Mouse (Mus musculus) CD8-positive naive resting alpha-beta T cell, adult 2 months (primary cell): ENCODE measurements around the gene Dnase1l3.

Experiments used
- DNase-seq, 2 experiments: peaks; one replicate each; pipeline ENCODE4 v3.0.0; 2022; ENCODE audit warnings: low read depth in 2 of 2, low spot score in 2 of 2

The Dnase1l3 gene

DNA sequence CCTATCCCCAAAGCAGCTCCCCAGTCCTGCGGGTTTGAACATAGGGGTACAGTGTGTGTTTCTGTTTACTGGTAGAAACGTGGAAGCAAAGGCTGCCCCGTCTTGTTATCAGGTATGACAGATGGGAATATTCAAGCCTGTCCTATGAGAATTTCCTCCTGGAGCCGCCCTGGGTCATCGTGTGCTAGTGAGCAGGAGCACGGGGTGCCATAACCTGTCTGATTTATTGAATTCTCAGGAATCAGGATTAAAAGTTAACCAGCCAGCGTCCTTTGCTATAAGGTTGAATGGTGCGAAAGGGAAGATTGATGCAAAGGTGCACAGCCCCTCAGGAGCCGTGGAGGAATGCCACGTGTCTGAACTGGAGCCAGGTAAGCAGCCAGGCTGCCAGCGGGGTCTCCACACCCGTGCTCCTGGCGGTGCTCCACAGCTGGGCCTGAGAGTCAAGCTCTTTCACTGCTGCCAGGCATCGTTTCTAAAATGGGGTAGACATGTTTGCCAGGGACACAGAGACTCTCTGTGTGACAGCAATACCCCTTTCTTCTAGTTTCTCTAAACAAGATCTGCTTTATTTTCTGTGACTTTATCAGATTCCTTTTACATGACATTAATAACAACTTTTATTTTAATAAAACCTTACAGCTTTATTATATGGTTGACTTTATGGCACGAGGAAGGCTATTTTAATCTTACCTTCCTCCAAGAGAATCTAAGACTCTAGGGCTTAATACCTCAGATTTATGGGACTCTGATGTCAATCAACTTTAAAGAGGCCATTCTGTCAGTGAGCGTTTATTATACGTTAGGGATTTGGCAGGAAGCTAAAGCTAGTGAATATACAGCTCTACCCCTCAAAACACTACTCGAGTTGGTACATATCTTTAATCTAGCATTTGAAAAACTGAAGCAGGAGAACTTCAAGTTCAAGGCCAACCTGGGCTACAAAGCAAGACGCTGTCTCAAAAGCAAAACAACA lies 55.3 kb downstream of the Dnase1l3 start:
- DNase-seq, result no peak

DNA sequence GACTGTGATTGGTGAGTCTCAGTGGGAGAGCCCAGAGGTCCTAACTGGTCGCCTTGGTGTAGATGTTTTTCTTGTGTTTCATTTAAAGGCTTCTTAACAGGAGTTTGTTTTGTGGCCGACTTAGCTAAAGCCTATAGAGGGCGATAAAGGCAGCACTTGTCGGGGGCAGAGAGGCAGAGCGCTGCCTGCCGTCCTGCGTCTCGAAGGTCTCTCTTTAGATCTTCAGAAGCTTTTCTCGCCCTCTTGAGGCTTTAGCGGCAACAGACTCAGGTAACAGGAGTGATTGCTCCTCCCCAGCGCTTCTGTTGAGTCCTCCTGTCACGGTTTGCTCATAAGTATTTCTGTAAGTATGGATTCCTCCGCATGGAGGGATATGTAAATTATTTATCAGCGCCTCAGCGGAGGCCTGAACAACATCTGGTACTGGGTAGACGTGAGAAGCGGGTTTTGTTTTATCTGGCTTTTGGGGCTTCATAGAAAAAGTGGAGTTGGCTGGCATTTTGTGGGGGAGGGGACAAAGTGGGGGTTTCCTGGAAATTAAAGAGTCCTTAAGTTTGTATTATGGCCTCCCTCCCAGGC lies 57.2 kb downstream of the Dnase1l3 start:
- no peak for DNase-seq

DNA sequence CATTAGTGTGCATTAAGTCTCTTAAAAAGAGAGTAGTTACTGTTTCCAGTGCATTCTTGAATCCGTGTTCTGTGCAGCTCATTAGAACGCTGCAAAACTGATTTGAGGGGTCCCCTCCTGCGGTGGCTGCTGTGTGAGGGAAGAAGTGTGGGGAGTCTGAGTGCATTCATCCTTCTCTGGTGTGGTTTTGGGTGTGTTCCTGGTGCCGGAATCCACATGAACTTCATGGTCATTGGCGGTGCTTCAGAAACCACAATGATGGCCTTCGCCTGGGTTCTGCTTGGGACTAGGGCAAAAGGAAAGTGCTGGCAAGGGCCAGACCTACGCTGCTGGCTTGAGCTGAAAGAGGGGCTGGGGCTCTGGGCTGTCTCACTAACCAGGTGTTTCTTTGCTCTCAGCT lies 60.2 kb downstream of the Dnase1l3 start:
- DNase-seq, result no peak

DNA sequence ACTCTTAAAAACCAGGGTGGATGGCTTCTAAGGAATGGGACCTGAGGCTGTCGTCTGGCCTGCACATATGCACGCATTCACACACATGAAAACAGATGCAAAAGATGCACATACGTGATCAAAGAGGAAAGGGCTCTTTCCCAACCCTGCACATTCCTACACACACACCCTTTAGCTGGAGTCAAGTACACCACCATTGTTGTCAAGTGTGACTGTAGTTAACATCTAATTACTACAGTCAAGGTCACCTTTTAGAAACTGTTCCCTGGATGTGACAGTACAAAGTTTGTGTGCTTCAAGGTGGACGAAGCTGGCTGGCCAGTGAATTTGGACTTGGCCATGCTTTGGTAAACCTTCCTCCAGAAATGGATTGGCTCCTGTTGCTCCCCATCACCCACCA lies 62.2 kb downstream of the Dnase1l3 start:
- DNase-seq, result no peak

DNA sequence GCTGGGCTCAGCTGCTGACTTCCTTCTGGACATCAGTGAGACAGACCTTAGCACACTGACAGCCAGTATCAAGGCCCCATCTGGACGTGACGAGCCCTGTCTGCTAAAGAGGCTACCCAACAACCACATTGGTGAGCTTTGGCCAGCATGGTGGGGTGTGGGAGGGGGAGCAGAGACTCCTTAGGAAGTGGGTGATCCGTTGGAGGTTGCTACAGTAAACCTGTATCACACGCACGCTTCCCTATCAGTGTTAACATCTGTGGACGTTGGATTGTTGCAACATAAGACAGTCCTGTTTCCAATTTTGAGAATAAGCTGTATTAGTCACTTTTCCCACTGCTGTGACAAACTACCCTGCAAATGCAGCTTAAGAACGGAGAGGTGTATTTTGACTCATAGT lies 65.3 kb downstream of the Dnase1l3 start:
- DNase-seq, result no peak

DNA sequence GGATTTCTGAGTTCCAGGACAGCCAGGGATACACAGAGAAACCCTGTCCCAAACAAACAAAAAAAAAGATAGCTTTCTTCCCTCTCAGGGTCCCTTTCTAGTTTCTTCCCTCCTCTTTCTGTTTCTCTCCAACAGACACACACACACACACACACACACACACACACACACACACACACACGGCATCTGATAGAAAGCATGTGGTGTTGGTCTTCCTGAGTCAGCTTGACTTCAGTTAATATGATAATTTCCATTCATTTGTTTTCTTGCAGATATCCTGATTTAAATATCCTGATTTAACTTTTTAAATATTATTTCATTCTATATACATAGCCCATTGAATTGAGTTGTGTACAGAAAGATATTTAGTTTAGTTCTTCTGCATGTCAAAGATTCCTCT lies 66.0 kb downstream of the Dnase1l3 start:
- DNase-seq, result no peak

DNA sequence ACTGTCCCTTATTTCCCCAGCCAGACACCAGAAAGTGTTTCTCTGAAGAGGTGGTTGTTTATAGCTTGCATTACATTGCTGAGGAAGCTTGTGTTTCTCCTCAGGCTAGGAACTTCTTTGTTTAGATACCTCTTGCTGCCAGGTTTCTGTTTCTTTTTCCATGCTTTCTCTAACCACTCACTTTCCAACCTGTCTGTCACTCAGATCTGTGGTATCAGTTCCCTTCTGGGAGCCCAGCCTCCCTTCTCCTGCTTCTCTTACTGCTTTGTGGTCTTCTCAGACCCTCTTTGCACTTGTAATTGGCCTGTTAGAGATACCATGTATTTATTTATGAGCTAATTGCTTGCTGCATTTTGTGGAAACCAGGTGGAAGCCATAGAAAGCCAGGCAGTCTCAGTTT lies 70.7 kb downstream of the Dnase1l3 start:
- no peak for DNase-seq

DNA sequence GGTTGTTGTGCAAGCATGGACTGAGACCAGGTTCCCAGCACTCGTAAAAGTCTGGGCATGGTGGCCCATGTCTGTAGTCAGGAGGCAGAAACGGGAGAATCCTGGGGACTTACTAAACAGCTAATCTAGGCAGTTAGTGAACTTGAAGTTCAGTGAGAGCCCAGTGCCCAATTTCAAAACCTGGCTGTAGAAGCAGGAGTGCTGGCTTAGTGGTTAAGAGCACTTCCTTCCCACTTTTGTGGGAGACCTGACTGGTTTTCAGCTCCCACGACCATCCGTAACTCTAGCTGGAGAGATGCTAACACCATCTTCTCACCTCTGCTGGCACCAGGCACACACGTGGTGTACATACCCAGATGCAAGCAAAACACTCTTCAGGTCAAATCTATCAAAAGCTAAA lies 72.9 kb downstream of the Dnase1l3 start:
- no peak for DNase-seq

DNA sequence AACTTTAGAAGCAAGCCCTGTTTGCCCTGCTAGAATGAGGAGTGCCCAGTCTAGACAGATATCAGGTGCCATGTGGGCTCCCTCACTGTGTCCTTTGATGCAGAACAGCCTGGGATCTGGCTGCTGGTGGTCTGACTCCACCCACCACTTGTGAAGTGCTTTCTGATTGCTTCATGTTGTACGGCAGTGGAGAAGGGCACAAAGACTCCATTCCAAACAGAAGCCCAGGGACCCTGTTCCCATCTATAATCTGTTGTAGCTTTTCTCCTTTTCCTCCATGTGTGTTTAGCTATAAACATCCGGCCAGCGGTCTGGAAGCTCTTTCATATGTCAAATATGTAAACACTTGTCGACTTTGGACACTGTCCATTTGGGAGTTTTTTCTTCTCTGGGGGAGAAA lies 74.5 kb downstream of the Dnase1l3 start:
- DNase-seq, result no peak

DNA sequence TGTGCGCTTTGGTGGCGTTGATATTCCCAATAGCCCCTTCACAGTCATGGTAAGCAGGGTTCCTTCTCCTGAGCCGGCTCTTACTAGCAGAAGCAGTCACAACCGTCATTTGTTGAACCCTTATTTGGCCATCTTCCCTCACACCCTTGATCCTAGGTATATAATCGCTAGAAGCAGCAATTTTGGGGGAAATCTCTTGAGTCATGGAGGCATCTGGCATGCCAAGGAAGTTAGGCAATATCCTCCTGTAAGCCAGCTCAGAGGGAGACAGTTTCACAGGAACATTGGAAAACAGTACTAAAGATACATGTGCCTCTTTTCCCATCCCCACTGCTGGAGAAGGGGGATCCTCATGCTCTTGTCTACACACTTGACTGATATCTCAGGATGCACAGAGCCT lies 75.1 kb downstream of the Dnase1l3 start:
- DNase-seq, result no peak

DNA sequence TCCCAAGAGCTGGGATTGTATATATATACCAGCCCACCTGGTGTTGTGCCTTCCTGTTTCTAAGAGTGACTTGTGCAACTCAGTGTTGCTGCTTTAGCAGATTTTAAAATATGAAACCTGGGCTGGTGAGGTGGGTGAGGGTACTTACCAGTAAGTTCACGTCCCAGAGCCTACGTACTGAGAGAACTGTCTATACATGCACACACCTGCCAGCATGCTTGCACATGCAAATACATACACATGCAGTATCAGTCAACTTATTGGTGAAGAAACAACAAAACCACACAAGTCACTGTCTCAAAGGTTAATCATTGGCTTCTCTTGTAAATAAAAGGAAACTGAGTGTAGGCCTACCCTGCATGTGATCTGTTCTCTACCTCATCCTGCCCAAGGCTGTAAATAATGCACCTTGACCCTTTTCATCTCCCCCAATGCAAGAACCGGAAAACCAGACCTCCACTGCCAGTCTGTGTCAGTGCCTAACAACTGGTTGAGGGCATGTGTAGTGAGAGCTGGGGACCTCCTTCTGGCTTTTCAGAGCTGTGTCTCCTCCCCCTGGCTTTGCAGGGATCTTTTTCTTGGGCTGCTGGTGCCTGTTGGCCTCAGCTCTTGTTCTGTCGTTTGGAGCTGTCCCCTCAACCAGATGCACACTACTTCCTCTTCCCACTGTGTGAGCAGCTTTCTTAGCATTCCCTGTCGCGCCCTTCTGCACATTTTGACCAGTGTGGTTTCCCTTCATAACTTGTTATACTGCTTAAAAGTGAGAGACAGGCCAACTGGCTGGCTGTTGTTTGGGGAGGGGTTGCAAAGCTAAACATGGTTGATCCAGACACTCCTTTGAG lies 76.0 kb downstream of the Dnase1l3 start:
- no peak for DNase-seq
